Mouse (Mus musculus) duodenum, adult 2 months (tissue): ENCODE data around the gene Ankrd27. TPM values are rescaled to one million over a fixed set of nuclear protein-coding genes. Genes with fewer than 3 reads are reported as not detected.

ENCODE experiments used
- polyA plus RNA-seq: library from polyadenylated mRNA; depleted of rRNA; stranded (reverse); fragments of >200 nt; gene quantifications from 2 replicates; pipeline ENCODE4 v1.2.3, GENCODE M21; 2012; ENCODE audit warnings: low replicate concordance; rRNA removed

The Ankrd27 gene
- polyA plus RNA-seq: 6.6 and 10.5 TPM in 2 replicates

GRCm38 (mm10) chr7:35586055-35586905 lies at the start of gene Ankrd27:
Gene Ankrd27, plus strand, starts transcription at chr7:35586244.

GRCm38 (mm10) chr7:35537562-35537961 lies 48.5 kb upstream of the Ankrd27 start, which contains the start of gene Tdrd12:
Gene Tdrd12, minus strand, starts transcription at chr7:35537745.

GRCm38 (mm10) chr7:35556205-35556603 lies 29.8 kb upstream of the Ankrd27 start, which contains the start of gene Nudt19:
Gene Nudt19, minus strand, starts transcription at chr7:35556304.

GRCm38 (mm10) chr7:35585191-35586054 lies 621 bp upstream of the Ankrd27 start, which contains the start of gene Rgs9bp:
Gene Rgs9bp, minus strand, starts transcription at chr7:35585582.

GRCm38 (mm10) chr7:35647101-35647698 lies 61.2 kb downstream of the Ankrd27 start, which contains the start of gene Pdcd5:
Gene Pdcd5, minus strand, starts transcription at chr7:35647521.

Other genes starting within 250 kb of the Ankrd27 start
- gene Faap24, start 189.4 kb upstream of the Ankrd27 start, polyA plus RNA-seq: 3.8 and 3.9 TPM in 2 replicates
- gene Cep89, start 189.2 kb upstream of the Ankrd27 start, polyA plus RNA-seq: 6.6 and 10.2 TPM in 2 replicates
- 124 and 334 TPM in 2 replicates for gene Slc7a9, start 137.4 kb upstream of the Ankrd27 start, polyA plus RNA-seq
- 0.04 TPM in 1 of 2 replicates, not detected in the other for gene Tdrd12, start 48.5 kb upstream of the Ankrd27 start, polyA plus RNA-seq
- 62.8 and 85.5 TPM in 2 replicates for gene Nudt19, start 29.9 kb upstream of the Ankrd27 start, polyA plus RNA-seq
- gene Rgs9bp, start 662 bp upstream of the Ankrd27 start, polyA plus RNA-seq: not detected in 2 replicates
- gene Pdcd5, start 61.3 kb downstream of the Ankrd27 start, polyA plus RNA-seq: 25.0 and 39.9 TPM in 2 replicates
- gene Dpy19l3, start 168.2 kb downstream of the Ankrd27 start, polyA plus RNA-seq: 1.3 and 3.0 TPM in 2 replicates
- 2.2 and 2.7 TPM in 2 replicates for gene Zfp507, start 216.8 kb downstream of the Ankrd27 start, polyA plus RNA-seq